Mouse (Mus musculus) CH12.LX (cell line): ENCODE data around the gene Ints2. TPM values are rescaled to one million over a fixed set of nuclear protein-coding genes. Genes with fewer than 3 reads are reported as not detected.

Experiments
- DNase-seq: peaks from one replicate; pipeline ENCODE4 v3.0.0-alpha.2; 2013; ENCODE audit errors: extremely low read depth
- H3K27ac ChIP-seq: 2 replicates; pipeline ENCODE4 v1.5.1; 2012; ENCODE audit warnings: low read depth, mild to moderate bottlenecking, control low read depth, moderate library complexity; ENCODE audit not compliant: insufficient read depth
- H3K27me3 ChIP-seq: replicated peaks from 2 replicates; pipeline ENCODE3; 2012; ENCODE audit warnings: inconsistent platforms
- H3K36me3 ChIP-seq, 2 experiments: replicated peaks in 1 of 2; 2 replicates each; pipeline versions ENCODE3 to v1.6.1; 2012; ENCODE audit warnings: inconsistent platforms in 1 of 2, low read length in 1 of 2, mild to moderate bottlenecking in 1 of 2, mixed read lengths in 1 of 2, moderate library complexity in 1 of 2; ENCODE audit not compliant: control insufficient read depth in 1 of 2, insufficient read depth in 1 of 2
- H3K4me1 ChIP-seq, 2 experiments: 2 replicates each; pipeline ENCODE4 v1.6.1; 2012; ENCODE audit warnings: inconsistent platforms in 1 of 2, moderate library complexity in 1 of 2; ENCODE audit not compliant: insufficient read depth in 2 of 2, control insufficient read depth in 1 of 2
- H3K4me2 ChIP-seq: 2 replicates; pipeline ENCODE4 v1.6.1; 2012; ENCODE audit warnings: low read depth, mild to moderate bottlenecking, control low read depth; ENCODE audit not compliant: poor library complexity, insufficient read depth, severe bottlenecking
- H3K4me3 ChIP-seq, 3 experiments: fragments of 150-350 bp in 1 of 3; sonication (generic) in 1 of 3; replicated peaks in 1 of 3; 2 replicates each; pipeline versions ENCODE3 to v1.5.1; 2011 to 2012; ENCODE audit warnings: low read depth in 2 of 3, low read length in 2 of 3, mild to moderate bottlenecking in 2 of 3, moderate library complexity in 2 of 3, control low read depth in 1 of 3, improper control_type of control experiment in 1 of 3, inconsistent platforms in 1 of 3, mixed read lengths in 1 of 3; ENCODE audit not compliant: poor library complexity in 1 of 3
- H3K79me2 ChIP-seq: replicated peaks from 2 replicates; pipeline ENCODE4 v1.6.1; 2012; ENCODE audit warnings: mild to moderate bottlenecking, moderate library complexity; ENCODE audit not compliant: control insufficient read depth, poor library complexity, insufficient read depth, severe bottlenecking; ENCODE audit errors: extremely low read depth
- H3K9ac ChIP-seq: 2 replicates; pipeline ENCODE4 v1.6.1; 2012; ENCODE audit warnings: low read depth, mild to moderate bottlenecking, control low read depth, moderate library complexity; ENCODE audit not compliant: insufficient read depth
- H3K9me3 ChIP-seq: replicated peaks from 2 replicates; pipeline ENCODE3; 2012; ENCODE audit warnings: low read length, inconsistent platforms, mixed read lengths
- CHD1 ChIP-seq: IDR thresholded peaks from 2 replicates; pipeline ENCODE4 v1.6.1; 2012; ENCODE audit warnings: low read depth, low read length, improper control_type of control experiment, inconsistent platforms
- CHD2 ChIP-seq: IDR thresholded peaks from 2 replicates; pipeline ENCODE4 v1.6.1; 2011; ENCODE audit warnings: low read length, improper control_type of control experiment
- CTCF ChIP-seq, 2 experiments: IDR thresholded peaks in 1 of 2; conservative IDR thresholded peaks in 1 of 2; 2 replicates each; pipeline ENCODE4 v1.5.1; 2011 to 2012; ENCODE audit warnings: low read depth in 2 of 2, low read length in 2 of 2, improper control_type of control experiment in 1 of 2, inconsistent platforms in 1 of 2, mild to moderate bottlenecking in 1 of 2, moderate library complexity in 1 of 2
- E2F4 ChIP-seq: IDR thresholded peaks from 2 replicates; pipeline ENCODE4 v1.6.1; 2011; ENCODE audit warnings: low read depth, low read length, improper control_type of control experiment; ENCODE audit not compliant: insufficient replicate concordance
- GABPA ChIP-seq: IDR thresholded peaks from 2 replicates; pipeline ENCODE4 v1.6.1; 2012; ENCODE audit warnings: low read depth, low read length, improper control_type of control experiment, inconsistent platforms; ENCODE audit not compliant: insufficient replicate concordance
- HCFC1 ChIP-seq: IDR thresholded peaks from 2 replicates; pipeline ENCODE4 v1.6.1; 2012; ENCODE audit warnings: low read depth, mild to moderate bottlenecking, inconsistent platforms, low read length, improper control_type of control experiment
- IRF4 ChIP-seq: IDR thresholded peaks from 2 replicates; pipeline ENCODE4 v1.6.1; 2014; ENCODE audit warnings: low read depth, mild to moderate bottlenecking, inconsistent platforms, low read length, improper control_type of control experiment
- JUN ChIP-seq: IDR thresholded peaks from 2 replicates; pipeline ENCODE4 v1.6.1; 2011; ENCODE audit warnings: low read depth, mild to moderate bottlenecking, low read length, improper control_type of control experiment, moderate library complexity; ENCODE audit not compliant: insufficient read depth
- JUND ChIP-seq: conservative IDR thresholded peaks from 2 replicates; pipeline ENCODE4 v1.6.1; 2011; ENCODE audit warnings: low read depth, low read length, improper control_type of control experiment
- KAT2A ChIP-seq: IDR thresholded peaks from 2 replicates; pipeline ENCODE4 v1.6.1; 2012; ENCODE audit warnings: low read length, improper control_type of control experiment, inconsistent platforms; ENCODE audit not compliant: insufficient replicate concordance
- MAFK ChIP-seq: IDR thresholded peaks from 2 replicates; pipeline ENCODE4 v1.6.1; 2011; ENCODE audit warnings: low read length, improper control_type of control experiment; ENCODE audit not compliant: insufficient replicate concordance
- MEF2A ChIP-seq: IDR thresholded peaks from 2 replicates; pipeline ENCODE4 v1.6.1; 2014; ENCODE audit warnings: low read depth, mild to moderate bottlenecking, inconsistent platforms, low read length, improper control_type of control experiment, borderline replicate concordance
- MXI1 ChIP-seq: IDR thresholded peaks from 2 replicates; pipeline ENCODE4 v1.6.1; 2011; ENCODE audit warnings: mild to moderate bottlenecking, low read depth, low read length, improper control_type of control experiment
- MYC ChIP-seq: IDR thresholded peaks from 2 replicates; pipeline ENCODE4 v1.6.1; 2011; ENCODE audit warnings: low read depth, mild to moderate bottlenecking, improper control_type of control experiment, low read length
- NELFE ChIP-seq: IDR thresholded peaks from 2 replicates; pipeline ENCODE4 v1.6.1; 2011; ENCODE audit warnings: low read depth, low read length, improper control_type of control experiment
- NRF1 ChIP-seq: IDR thresholded peaks from 2 replicates; pipeline ENCODE4 v1.6.1; 2014; ENCODE audit warnings: low read depth, mild to moderate bottlenecking, inconsistent platforms, low read length, improper control_type of control experiment, moderate library complexity
- PAX5 ChIP-seq: IDR thresholded peaks from 2 replicates; pipeline ENCODE4 v1.6.1; 2012; ENCODE audit warnings: low read length, inconsistent platforms, mixed read lengths
- POLR2A ChIP-seq: IDR thresholded peaks from 2 replicates; pipeline ENCODE4 v1.6.1; 2011; ENCODE audit warnings: low read depth, mild to moderate bottlenecking, improper control_type of control experiment, low read length
- RCOR1 ChIP-seq: conservative IDR thresholded peaks from 2 replicates; pipeline ENCODE4 v1.6.1; 2012; ENCODE audit warnings: low read depth, mild to moderate bottlenecking, inconsistent platforms, low read length, improper control_type of control experiment
- SIN3A ChIP-seq: IDR thresholded peaks from 2 replicates; pipeline ENCODE4 v1.6.1; 2012; ENCODE audit warnings: low read length, improper control_type of control experiment, inconsistent platforms
- SMC3 ChIP-seq: IDR thresholded peaks from 2 replicates; pipeline ENCODE4 v1.6.1; 2011; ENCODE audit warnings: low read depth, low read length, improper control_type of control experiment
- TBP ChIP-seq: conservative IDR thresholded peaks from 2 replicates; pipeline ENCODE4 v1.6.1; 2011; ENCODE audit warnings: low read depth, low read length, improper control_type of control experiment
- TCF12 ChIP-seq: IDR thresholded peaks from 2 replicates; pipeline ENCODE4 v1.6.1; 2014; ENCODE audit warnings: low read depth, mild to moderate bottlenecking, inconsistent platforms, low read length, improper control_type of control experiment
- UBTF ChIP-seq: IDR thresholded peaks from 2 replicates; pipeline ENCODE4 v1.6.1; 2012; ENCODE audit warnings: low read depth, mild to moderate bottlenecking, inconsistent platforms, low read length, improper control_type of control experiment, moderate library complexity
- USF1 ChIP-seq: IDR thresholded peaks from 2 replicates; pipeline ENCODE4 v1.6.1; 2014; ENCODE audit warnings: low read depth, mild to moderate bottlenecking, inconsistent platforms, low read length, improper control_type of control experiment
- USF2 ChIP-seq: conservative IDR thresholded peaks from 2 replicates; pipeline ENCODE4 v1.6.1; 2011; ENCODE audit warnings: low read depth, low read length, improper control_type of control experiment
- ZC3H11A ChIP-seq: IDR thresholded peaks from 2 replicates; pipeline ENCODE4 v1.6.1; 2012; ENCODE audit warnings: low read depth, mild to moderate bottlenecking, inconsistent platforms, low read length, improper control_type of control experiment
- ZKSCAN1 ChIP-seq: IDR thresholded peaks from 2 replicates; pipeline ENCODE4 v1.6.1; 2012; ENCODE audit warnings: low read depth, inconsistent platforms, low read length, improper control_type of control experiment, borderline replicate concordance
- dilution Hi-C: fragments of 300-500 bp; cut with MboI; formaldehyde crosslinking; loops from 2 replicates; pipeline ENCODE4 v1.14.3; 2020; ENCODE audit warnings: low sequenced_read_pairs; ENCODE audit not compliant: extremely low pct_unique_long_range_greater_than_20kb, extremely low pct_ligation_motif_present
- in situ Hi-C: fragments of 300-500 bp; cut with MboI; formaldehyde crosslinking; loops from 3 replicates; pipeline ENCODE4 v1.14.3; 2019; ENCODE audit warnings: low sequenced_read_pairs, low pct_ligation_motif_present, low pct_unique_long_range_greater_than_20kb, mixed read lengths
- polyA plus RNA-seq: library from polyadenylated mRNA; unstranded; fragments of >175 nt; gene quantifications from 2 replicates; pipeline ENCODE4 v1.2.1, GENCODE M21; 2012; ENCODE audit warnings: low read depth; ENCODE audit not compliant: insufficient read length
- total RNA-seq, 2 experiments: library from RNA; depleted of rRNA; stranded (reverse); fragments of 300-350 nt in 1 of 2; fragments of >200 nt in 1 of 2; gene quantifications; 2 replicates each; pipeline ENCODE4 v1.2.3; 2012 to 2014

Gene Ints2
- total and polyA plus RNA-seq, 3 experiments, result 54.8 to 86.3 (median 58.8) TPM

- H3K9me3 ChIP-seq, result no peaks in the 10 kb centered on the region
- H3K9ac ChIP-seq, result peak overlapping the region; percentile 89
- H3K4me2 ChIP-seq, result peak overlapping the region; percentile 63
- DNase-seq, result peak; percentile 58
- H3K27ac ChIP-seq, result peak overlapping the region; percentile 73; the same call in 1 of the 2 replicates
- TF ChIP-seq JUND (peak; percentile 75), TCF12 (0 out of 2 replicates have a peak, but pooled peaks have one; percentile 30), UBTF (peak; percentile 19; the same call in 1 of the 2 replicates), TBP (0 out of 2 replicates have a peak, but pooled peaks have one; percentile 20), IRF4 (0 out of 2 replicates have a peak, but pooled peaks have one; percentile 21), GABPA (no peak), HCFC1 (peak; percentile 16; the same call in 1 of the 2 replicates), POLR2A (peak; percentile 34), SIN3A (peak; percentile 75), MYC (no peak)
- dilution Hi-C loops, result no loop called here
- peaks cover 32 to 62% of the 10 kb centered on the region in 2 experiments for H3K36me3 ChIP-seq
- H3K27me3 ChIP-seq, result no peaks in the 10 kb centered on the region
- peaks cover 3 to 49% of the 10 kb centered on the region in 2 experiments for H3K4me1 ChIP-seq
- H3K79me2 ChIP-seq, result peaks cover 53% of the 10 kb centered on the region
- in situ Hi-C loops, result no loop called here
- H3K4me3 ChIP-seq, result peak overlapping the region; percentile 76 to 83 (median 82)
These were observed 55.3 kb downstream of the Ints2 start for GRCm38 (mm10) chr11:86201901-86202675.

DNA sequence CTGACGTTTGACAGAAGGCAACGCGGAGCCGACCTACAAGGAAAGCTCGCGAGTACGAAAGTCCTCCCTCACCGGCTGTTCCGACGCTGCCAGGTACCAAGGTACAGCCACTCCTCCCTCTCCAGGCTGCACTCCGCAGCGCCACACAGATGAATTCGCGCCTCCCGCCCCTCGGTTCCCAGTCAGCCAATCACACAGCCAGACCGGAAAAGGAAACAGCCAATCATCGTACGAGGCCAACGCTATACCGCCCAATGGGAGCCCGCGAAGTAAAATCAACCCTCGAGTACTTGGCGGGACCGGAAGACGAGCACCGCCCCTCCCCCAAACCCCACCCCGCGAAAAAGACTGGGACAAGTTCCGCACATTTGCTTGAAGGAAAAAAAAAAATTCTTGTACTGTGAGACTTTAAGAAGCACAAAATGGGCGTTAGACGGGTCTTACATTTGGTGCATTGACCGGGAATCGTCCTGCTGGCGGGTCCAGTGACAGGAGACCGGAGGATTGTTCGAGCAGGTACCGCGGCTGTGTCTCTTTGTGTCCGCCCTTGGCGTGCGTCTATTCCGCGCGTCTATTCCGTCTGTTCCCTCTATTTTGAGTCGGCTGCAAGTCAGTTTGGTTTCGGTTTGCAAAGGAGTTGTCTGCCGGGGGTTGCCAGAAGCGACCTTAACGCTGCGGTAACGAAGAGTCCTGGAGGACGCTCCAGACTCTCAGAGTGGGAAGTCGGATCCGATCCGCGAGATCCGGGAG lies 56.2 kb downstream of the Ints2 start, which contains the start of gene Brip1:
TSS of gene Brip1 (minus strand) at position 157 of the 750 bp plus-strand sequence.
- Histone ChIP-seq H3K9me3 (no peaks in the 10 kb centered on the region), H3K27ac (peak within 1 kb of the TSS; percentile 73), H3K4me2 (peak within 1 kb of the TSS; percentile 94), H3K36me3 (peaks cover 28 to 62% of the 10 kb centered on the region in 2 experiments), H3K9ac (peak within 1 kb of the TSS; percentile 89), H3K4me1 (peaks cover 3 to 49% of the 10 kb centered on the region in 2 experiments), H3K27me3 (no peaks in the 10 kb centered on the region), H3K79me2 (peaks cover 53% of the 10 kb centered on the region), H3K4me3 (peak within 1 kb of the TSS; percentile 76 to 83 (median 82))
- DNase-seq, result peak; percentile 100
- in situ Hi-C loops (no loop called here), dilution Hi-C loops (no loop called here)
- TF ChIP-seq MAFK (0 out of 2 replicates have a peak, but pooled peaks have one; percentile 27), SMC3 (no peak), NRF1 (peak; percentile 51), E2F4 (peak; percentile 98), TCF12 (peak; percentile 71), MXI1 (peak; percentile 91), KAT2A (peak; percentile 78; the same call in 1 of the 2 replicates), HCFC1 (peak; percentile 76), ZKSCAN1 (no peak), JUN (no peak), CHD2 (peak; percentile 97), CTCF (conservative IDR thresholded peaks at IDR 0.05 in 1 of 2, IDR thresholded peaks at IDR 0.05 in 1 of 2; ENCODE audit: low read depth in 2 of 2, low read length in 2 of 2) (no peak), JUND (peak; percentile 67), NELFE (peak; percentile 79; the same call in 1 of the 2 replicates), ZC3H11A (no peak; the same call in 1 of the 2 replicates), POLR2A (peak; percentile 91), GABPA (no peak), MEF2A (peak; percentile 61; the same call in 1 of the 2 replicates), USF1 (no peak), CHD1 (peak; percentile 33; the same call in 1 of the 2 replicates), PAX5 (no peak), USF2 (no peak), RCOR1 (no peak)
